Mouse (Mus musculus) A20 (cell line): ENCODE measurements around the gene Gpc4.
A peak's percentile ranks its signal among the peaks of the same experiment; 100 is the strongest.

ENCODE experiments used
- DNase-seq: peaks from one replicate; pipeline ENCODE4 v3.0.0-alpha.2; 2011; ENCODE audit warnings: low read depth, low spot score

The Gpc4 gene

GRCm38 (mm10) chrX:52151100-52151499 is 14.0 kb downstream of the Gpc4 start:
- no peak for DNase-seq

- DNase-seq = no peak
Observed at GRCm38 (mm10) chrX:52145563-52145962, 19.5 kb downstream of the Gpc4 start.

GRCm38 (mm10) chrX:52144491-52144890 is 20.6 kb downstream of the Gpc4 start:
- DNase-seq = no peak

- DNase-seq = no peak
Observed at GRCm38 (mm10) chrX:52140316-52140715, 24.7 kb downstream of the Gpc4 start.

- no peak for DNase-seq
Observed at GRCm38 (mm10) chrX:52138461-52139075, 26.5 kb downstream of the Gpc4 start.

- DNase-seq = no peak
Observed at GRCm38 (mm10) chrX:52138033-52138432, 27.0 kb downstream of the Gpc4 start.

- no peak for DNase-seq
Observed at GRCm38 (mm10) chrX:52136525-52136924, 28.5 kb downstream of the Gpc4 start.

GRCm38 (mm10) chrX:52129604-52130003 is 35.4 kb downstream of the Gpc4 start:
- DNase-seq = no peak

- no peak for DNase-seq
Observed at GRCm38 (mm10) chrX:52128794-52129193, 36.3 kb downstream of the Gpc4 start.

GRCm38 (mm10) chrX:52113651-52114050 is 51.4 kb downstream of the Gpc4 start:
- no peak for DNase-seq

GRCm38 (mm10) chrX:52109663-52110062 is 55.4 kb downstream of the Gpc4 start:
- DNase-seq = no peak

- no peak for DNase-seq
Observed at GRCm38 (mm10) chrX:52108966-52109365, 56.1 kb downstream of the Gpc4 start.

GRCm38 (mm10) chrX:52103771-52104170 is 61.3 kb downstream of the Gpc4 start:
- no peak for DNase-seq

GRCm38 (mm10) chrX:52101940-52102339 is 63.1 kb downstream of the Gpc4 start:
- DNase-seq = no peak

- DNase-seq = no peak
Observed at GRCm38 (mm10) chrX:52101445-52101844, 63.6 kb downstream of the Gpc4 start.

- DNase-seq = peak; percentile 3
Observed at GRCm38 (mm10) chrX:52087726-52088348, 77.2 kb downstream of the Gpc4 start.

GRCm38 (mm10) chrX:52086885-52087573 is 78.0 kb downstream of the Gpc4 start:
- DNase-seq = no peak

GRCm38 (mm10) chrX:52083557-52083956 is 81.5 kb downstream of the Gpc4 start:
- DNase-seq = no peak

GRCm38 (mm10) chrX:52072410-52072809 is 92.6 kb downstream of the Gpc4 start:
- no peak for DNase-seq

- DNase-seq = peak; percentile 9
Observed at GRCm38 (mm10) chrX:52053416-52053815, 111.6 kb downstream of the Gpc4 start.

GRCm38 (mm10) chrX:52052011-52052410 is 113.0 kb downstream of the Gpc4 start:
- DNase-seq = no peak

GRCm38 (mm10) chrX:52050941-52051340 is 114.1 kb downstream of the Gpc4 start:
- DNase-seq = no peak

GRCm38 (mm10) chrX:52039875-52040274 is 125.2 kb downstream of the Gpc4 start:
- no peak for DNase-seq
